Mouse (Mus musculus) kidney, adult 9 months (tissue): ENCODE data around the gene Tmem259.

Experiments used
- DNase-seq: peaks from one replicate; pipeline ENCODE4 v3.0.0; 2022

Tmem259 gene

GRCm38 (mm10) chr10:79984195-79984816 is at the start of gene Tmem259:
Tmem259 (minus strand) TSS chr10:79984330.
- DNase-seq: peak; percentile 93

DNA sequence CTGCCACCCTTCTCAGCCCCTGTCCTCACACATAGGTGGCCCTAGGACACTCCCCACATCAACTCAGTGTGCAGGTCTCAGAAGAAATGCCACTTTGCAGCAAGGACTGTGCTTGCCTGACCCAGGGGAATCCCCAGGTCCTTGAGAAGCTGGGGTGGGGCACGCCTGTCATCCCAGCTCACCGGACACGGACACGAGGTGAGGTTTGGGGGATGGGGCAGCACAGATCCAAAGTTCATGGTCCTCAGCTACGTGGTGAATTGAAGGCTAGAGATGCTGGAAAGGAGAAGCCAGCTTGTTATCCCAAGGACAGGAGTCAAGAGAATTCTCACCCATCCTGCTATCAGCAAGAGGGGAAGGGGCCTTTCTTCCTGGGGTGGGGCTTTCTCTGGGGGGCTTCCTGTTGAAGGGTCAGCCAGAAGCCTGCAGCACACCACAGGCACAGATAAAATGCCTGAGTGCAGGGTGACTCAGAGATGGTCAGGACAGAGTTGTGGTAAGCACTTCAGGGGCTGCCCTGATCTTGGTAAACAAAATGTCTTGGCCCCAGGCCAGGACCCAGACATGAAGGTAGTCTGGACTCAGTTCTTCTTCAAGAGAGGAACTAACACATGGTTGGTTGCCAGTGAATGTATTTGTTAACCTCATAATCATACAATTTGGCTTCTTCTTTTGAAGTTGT is 48.8 kb upstream of the Tmem259 start:
- no peak for DNase-seq

GRCm38 (mm10) chr10:80030736-80031135 is 46.6 kb upstream of the Tmem259 start:
- no peak for DNase-seq

DNA sequence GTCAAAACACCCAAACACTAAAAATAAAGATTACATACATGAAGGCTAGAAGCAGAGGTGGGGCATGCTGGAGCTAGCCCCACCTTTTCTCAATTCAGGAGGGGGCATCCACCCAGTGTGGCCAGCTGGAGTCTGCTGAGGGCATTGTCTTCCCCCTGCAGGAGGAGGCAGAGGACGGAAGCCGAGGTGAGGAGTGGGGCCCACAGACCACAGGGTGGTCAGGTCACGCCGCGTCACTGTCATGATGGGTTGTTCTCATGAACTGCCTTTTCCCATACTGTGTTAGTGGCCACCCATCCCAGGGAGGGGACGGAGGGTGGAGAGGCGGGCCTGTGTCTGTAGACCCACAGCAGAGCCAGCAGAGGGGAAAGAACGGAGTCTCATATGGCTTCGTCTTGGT is 46.1 kb upstream of the Tmem259 start:
- DNase-seq: no peak

- no peak for DNase-seq
Measured at GRCm38 (mm10) chr10:80028521-80028846, 44.4 kb upstream of the Tmem259 start.

DNA sequence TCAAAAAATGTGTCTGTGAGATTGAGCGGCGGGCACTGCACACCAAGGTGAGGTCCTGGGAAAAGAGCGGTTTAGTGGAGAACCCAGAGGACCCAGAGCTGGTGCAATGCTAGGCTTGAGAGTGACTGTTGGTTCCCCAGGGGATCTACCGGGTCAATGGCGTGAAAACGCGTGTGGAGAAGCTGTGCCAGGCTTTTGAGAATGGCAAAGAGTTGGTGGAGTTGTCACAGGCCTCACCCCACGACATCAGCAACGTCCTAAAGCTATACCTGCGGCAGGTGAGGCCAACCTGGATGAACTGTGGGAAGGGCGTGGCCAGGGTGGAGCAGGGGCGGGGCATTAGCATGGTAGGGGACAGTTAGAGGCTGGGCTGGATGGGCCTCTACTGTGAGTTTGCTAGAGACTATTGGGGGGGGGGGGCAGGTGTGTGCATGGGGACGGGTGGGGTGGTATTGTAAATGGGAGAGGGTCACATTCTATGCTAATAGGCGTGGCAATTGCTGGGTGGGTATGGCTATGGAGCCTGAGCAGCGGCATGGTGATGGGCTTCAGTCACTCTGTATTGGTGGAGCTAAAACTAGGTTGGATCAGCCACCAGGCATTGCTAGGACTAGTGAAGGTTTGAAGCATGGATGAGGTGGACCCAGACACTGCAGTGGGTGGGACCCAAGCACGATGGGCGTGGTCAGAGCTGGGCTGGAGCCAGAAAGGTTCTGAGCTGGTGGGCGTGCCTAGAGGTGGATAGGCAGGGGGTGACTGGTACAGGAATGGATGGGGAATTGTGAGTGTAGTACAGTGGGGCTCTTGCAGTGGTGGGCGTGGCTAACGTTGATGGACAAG is 43.8 kb upstream of the Tmem259 start:
- no peak for DNase-seq

GRCm38 (mm10) chr10:80025889-80026288 is 41.8 kb upstream of the Tmem259 start:
- DNase-seq: no peak

DNA sequence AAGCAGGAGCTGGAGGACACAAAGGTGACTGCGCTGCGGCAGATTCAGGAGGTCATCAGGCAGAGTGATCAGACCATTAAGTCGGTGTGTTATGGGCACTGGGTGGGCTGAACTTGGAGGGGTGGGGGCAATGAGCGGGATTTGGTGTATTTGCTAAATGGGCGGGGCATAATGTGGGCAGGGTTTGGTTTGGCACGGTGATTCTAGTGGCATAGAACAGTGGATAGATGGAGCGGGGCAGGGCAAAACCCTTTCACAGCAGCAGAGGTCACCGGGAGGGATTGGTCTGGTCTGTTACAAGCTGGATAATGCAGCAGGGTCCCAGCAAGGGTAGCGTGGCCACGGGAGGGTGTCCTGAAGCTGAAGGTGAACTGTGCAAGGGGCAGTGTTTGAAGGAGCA is 41.3 kb upstream of the Tmem259 start:
- no peak for DNase-seq

GRCm38 (mm10) chr10:80025044-80025347 is 40.9 kb upstream of the Tmem259 start:
- no peak for DNase-seq

- DNase-seq: no peak
Measured at GRCm38 (mm10) chr10:80024229-80025043, 40.3 kb upstream of the Tmem259 start.

DNA sequence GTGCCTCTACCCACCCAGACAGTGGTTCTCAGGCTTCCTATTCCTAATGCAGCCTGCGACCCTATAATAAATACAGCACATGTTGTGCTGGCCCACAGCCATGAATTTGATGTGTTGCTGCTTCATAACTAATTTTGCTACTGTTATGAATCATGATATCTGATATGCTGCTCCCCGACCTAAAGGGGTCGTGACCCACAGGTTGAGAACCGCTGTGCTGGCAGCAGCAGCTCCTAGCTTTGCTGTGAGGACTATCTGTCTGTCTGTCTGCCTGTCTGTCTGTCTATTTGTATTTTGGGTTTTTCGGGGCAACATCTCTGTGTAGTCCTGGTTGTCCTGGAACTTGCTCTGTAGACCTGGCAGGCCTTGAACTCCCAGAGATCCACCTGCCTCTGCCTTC is 39.6 kb upstream of the Tmem259 start:
- DNase-seq: no peak

DNA sequence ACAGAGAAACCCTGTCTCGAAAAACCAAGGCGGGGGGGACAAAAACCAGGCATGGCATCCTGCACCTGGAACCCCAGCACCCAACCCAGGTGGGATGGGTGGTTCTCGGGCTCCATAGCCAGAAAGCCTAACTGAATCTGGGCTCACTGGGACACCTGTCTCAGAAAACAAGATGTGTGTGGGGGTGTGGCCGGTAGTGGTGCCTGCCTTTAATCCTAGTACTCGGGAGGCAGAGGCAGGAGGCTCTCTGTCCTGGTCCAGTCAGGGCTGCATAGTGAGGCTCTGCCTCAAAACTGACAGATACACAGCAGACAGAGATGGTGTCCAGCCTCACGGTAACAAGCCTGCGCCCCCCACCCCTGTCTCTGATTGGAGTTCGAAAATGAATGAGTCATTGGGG is 38.7 kb upstream of the Tmem259 start:
- DNase-seq: no peak

GRCm38 (mm10) chr10:80022164-80022563 is 38.0 kb upstream of the Tmem259 start:
- DNase-seq: no peak

- no peak for DNase-seq
Measured at GRCm38 (mm10) chr10:80021320-80021641, 37.2 kb upstream of the Tmem259 start.

- DNase-seq: no peak
Measured at GRCm38 (mm10) chr10:80020603-80021319, 36.6 kb upstream of the Tmem259 start.

GRCm38 (mm10) chr10:80020191-80020590 is 36.1 kb upstream of the Tmem259 start:
- no peak for DNase-seq

DNA sequence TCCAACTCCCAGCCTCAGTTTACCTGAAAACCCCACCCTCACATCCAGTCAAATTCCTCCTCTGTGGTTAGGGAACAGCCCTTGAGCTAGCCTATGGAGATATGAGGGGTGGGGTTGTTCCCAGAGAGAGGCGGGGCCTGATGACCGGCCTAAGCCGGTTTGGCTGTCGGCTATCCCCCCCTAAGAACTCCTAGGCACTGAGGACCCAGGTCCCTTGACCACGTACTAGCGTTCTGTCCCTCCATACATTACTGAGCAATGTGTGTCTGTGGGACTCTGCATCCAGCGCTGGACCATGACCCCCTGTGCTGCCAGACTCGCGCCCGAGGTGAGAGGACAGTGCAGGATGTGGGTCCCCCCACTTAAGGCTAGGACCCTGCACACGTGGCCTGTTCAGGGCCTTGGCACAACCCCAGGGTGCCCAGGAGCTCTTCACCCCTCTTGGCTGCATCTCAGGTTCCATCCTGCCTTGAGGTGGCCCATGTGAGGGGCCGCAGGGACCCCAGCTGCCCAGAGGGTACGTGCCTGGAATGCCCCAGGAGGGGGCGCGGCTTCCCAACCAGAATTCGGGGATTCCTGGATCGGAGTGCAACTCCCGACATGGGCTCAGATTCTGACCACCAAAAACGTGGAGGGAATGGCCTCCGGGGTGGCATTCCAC is 35.5 kb upstream of the Tmem259 start:
- no peak for DNase-seq

GRCm38 (mm10) chr10:80018739-80019297 is 34.7 kb upstream of the Tmem259 start:
- no peak for DNase-seq

DNA sequence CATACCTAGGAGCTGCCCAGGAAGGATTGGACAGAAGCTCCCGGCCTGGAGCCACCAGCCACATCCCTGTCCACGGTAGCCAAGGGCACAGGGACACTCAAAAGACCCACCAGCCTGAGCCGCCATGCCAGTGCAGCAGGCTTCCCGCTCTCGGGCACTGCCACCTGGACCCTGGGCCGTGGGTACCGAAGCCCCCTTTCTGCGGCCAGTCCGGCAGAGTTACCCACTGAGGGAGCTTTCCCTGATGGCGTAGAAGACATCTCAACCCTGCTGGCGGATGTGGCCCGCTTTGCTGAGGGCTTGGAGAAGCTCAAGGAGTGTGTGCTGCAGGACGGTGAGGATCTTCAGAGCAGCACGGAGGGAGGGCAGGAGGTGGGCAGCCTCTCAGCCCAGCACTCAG is 33.6 kb upstream of the Tmem259 start:
- DNase-seq: no peak

DNA sequence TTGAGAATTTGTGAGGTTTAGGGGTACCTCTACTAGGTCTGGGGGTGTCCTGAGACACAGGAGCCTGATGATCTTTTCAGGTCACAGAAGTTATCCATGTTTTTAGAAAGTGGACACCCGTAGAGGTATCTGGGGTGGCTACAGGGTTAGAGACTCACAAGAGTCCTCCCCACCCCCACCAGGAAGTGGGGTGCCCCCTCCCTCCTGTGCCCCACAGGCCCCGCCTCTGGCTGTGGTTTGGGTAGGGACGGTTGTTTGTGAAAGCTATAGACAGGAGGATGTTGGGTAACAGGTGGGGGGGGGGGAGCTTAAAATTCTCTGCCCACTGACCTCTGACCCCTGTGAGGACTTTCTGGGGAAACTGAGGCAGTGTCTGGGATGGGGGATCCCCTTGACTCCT is 33.2 kb upstream of the Tmem259 start:
- no peak for DNase-seq

DNA sequence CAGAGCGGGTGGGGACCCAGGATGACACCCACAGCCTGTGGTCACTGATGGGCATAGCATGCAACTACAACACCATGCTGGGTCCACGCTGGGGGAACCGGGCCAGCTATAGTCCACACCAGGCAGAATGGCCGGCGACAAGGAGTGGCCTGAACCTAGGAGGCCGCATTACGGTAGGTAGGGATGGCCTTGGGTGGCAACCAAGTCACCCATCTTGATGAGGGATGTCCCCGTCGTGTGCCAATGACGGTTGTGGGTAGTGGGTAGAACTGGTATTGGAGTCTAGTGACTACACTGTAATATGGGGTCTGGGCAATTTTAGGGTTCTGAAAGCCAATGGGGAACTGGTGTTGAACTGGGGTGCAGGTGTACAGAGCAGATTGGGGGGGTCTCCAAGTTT is 32.8 kb upstream of the Tmem259 start:
- DNase-seq: no peak

GRCm38 (mm10) chr10:80016511-80016910 is 32.4 kb upstream of the Tmem259 start, which contains the start of gene Arhgap45:
Arhgap45 (plus strand) TSS chr10:80016653.
- DNase-seq: no peak
